Mouse (Mus musculus): ENCODE results near the gene Prkacb. TPM values are rescaled to one million over a fixed set of nuclear protein-coding genes. Genes with fewer than 3 reads are reported as not detected.
"Not testable (repeated sequence)": the region's sequence is repeated elsewhere in the genome, so short reads cannot be mapped to it uniquely, and the experiment has no call there.

The Prkacb gene
- total RNA-seq, 2 experiments from 2014 or later, result 60.8 to 67.8 TPM

GRCm38 (mm10) chr3:146780241-146780640, 32.5 kb downstream of the Prkacb start:
- ATAC-seq (replicated peaks; ENCODE audit: poor library complexity), result no peak

GRCm38 (mm10) chr3:146778913-146779312, 33.9 kb downstream of the Prkacb start:
- ATAC-seq (replicated peaks; ENCODE audit: poor library complexity), result peak; percentile 60

GRCm38 (mm10) chr3:146778451-146778850, 34.3 kb downstream of the Prkacb start:
- ATAC-seq (replicated peaks; ENCODE audit: poor library complexity), result no peak

- ATAC-seq (replicated peaks; ENCODE audit: poor library complexity), result no peak
Observed at GRCm38 (mm10) chr3:146776711-146777110, 36.1 kb downstream of the Prkacb start.

GRCm38 (mm10) chr3:146770853-146771252, 41.9 kb downstream of the Prkacb start:
- ATAC-seq (replicated peaks; ENCODE audit: poor library complexity), result no peak

- 0 out of 2 replicates have a peak, but pooled peaks have one; percentile 9 for ATAC-seq (replicated peaks; ENCODE audit: poor library complexity)
Observed at GRCm38 (mm10) chr3:146769940-146770659, 42.7 kb downstream of the Prkacb start.

GRCm38 (mm10) chr3:146769569-146769939, 43.2 kb downstream of the Prkacb start:
- ATAC-seq (replicated peaks; ENCODE audit: poor library complexity), result no peak

GRCm38 (mm10) chr3:146768921-146769320, 43.9 kb downstream of the Prkacb start:
- ATAC-seq (replicated peaks; ENCODE audit: poor library complexity), result no peak

- ATAC-seq (replicated peaks; ENCODE audit: poor library complexity), result no peak
Observed at GRCm38 (mm10) chr3:146768360-146768759, 44.4 kb downstream of the Prkacb start.

- ATAC-seq (replicated peaks; ENCODE audit: poor library complexity), result no peak
Observed at GRCm38 (mm10) chr3:146766701-146767181, 46.0 kb downstream of the Prkacb start.

GRCm38 (mm10) chr3:146766071-146766605, 46.7 kb downstream of the Prkacb start:
- ATAC-seq (replicated peaks; ENCODE audit: poor library complexity), result no peak

GRCm38 (mm10) chr3:146764871-146765529, 47.8 kb downstream of the Prkacb start:
- peak; percentile 93 for ATAC-seq (replicated peaks; ENCODE audit: poor library complexity)

- ATAC-seq (replicated peaks; ENCODE audit: poor library complexity), result not testable (repeated sequence)
Observed at GRCm38 (mm10) chr3:146763054-146763453, 49.7 kb downstream of the Prkacb start.

- no peak for ATAC-seq (replicated peaks; ENCODE audit: poor library complexity)
Observed at GRCm38 (mm10) chr3:146761276-146761675, 51.5 kb downstream of the Prkacb start.

- ATAC-seq (replicated peaks; ENCODE audit: poor library complexity), result no peak
Observed at GRCm38 (mm10) chr3:146757970-146758960, 54.5 kb downstream of the Prkacb start.

GRCm38 (mm10) chr3:146754270-146754669, 58.5 kb downstream of the Prkacb start:
- ATAC-seq (replicated peaks; ENCODE audit: poor library complexity), result peak; percentile 48

- ATAC-seq (replicated peaks; ENCODE audit: poor library complexity), result no peak
Observed at GRCm38 (mm10) chr3:146741564-146742202, 71.1 kb downstream of the Prkacb start.

- peak; percentile 79 for ATAC-seq (replicated peaks; ENCODE audit: poor library complexity)
Observed at GRCm38 (mm10) chr3:146741158-146741557, 71.6 kb downstream of the Prkacb start.

GRCm38 (mm10) chr3:146736186-146736585, 76.6 kb downstream of the Prkacb start:
- ATAC-seq (replicated peaks; ENCODE audit: poor library complexity), result not testable (repeated sequence)

- peak; percentile 51 for ATAC-seq (replicated peaks; ENCODE audit: poor library complexity)
Observed at GRCm38 (mm10) chr3:146735657-146736056, 77.1 kb downstream of the Prkacb start.
